Mouse (Mus musculus): ENCODE measurements around the gene Syk. TPM values are rescaled to one million over a fixed set of nuclear protein-coding genes. Genes with fewer than 3 reads are reported as not detected.
A peak's percentile ranks its signal among the peaks of the same experiment; 100 is the strongest.

Syk gene
- polyA plus RNA-seq, 1 experiment from 2014 or later, result 9.6 TPM

- Histone ChIP-seq H3K27me3 (ENCODE audit: control insufficient read depth, insufficient read depth, low read length) (no peaks in the 10 kb centered on the region), H3K4me3 (ENCODE audit: control insufficient read depth in 1 of 2, insufficient read depth in 1 of 2, low read depth in 1 of 2, low read length in 2 of 2) (no peak overlapping the region), H3K9ac (ENCODE audit: low read length) (no peak overlapping the region), H3K36me3 (ENCODE audit: control insufficient read depth, insufficient read depth, low read length) (no peaks in the 10 kb centered on the region), H3K4me2 (ENCODE audit: low read length) (no peak overlapping the region), H3K9me3 (ENCODE audit: control insufficient read depth, low read length) (no peaks in the 10 kb centered on the region), H3K27ac (replicated peaks in 1 of 2; ENCODE audit: control insufficient read depth in 1 of 2, insufficient read depth in 1 of 2, low read depth in 2 of 2, low read length in 2 of 2) (no peak overlapping the region), H3K4me1 (ENCODE audit: control insufficient read depth in 2 of 2, insufficient read depth in 2 of 2, low read length in 2 of 2) (peaks cover 7 to 12% of the 10 kb centered on the region in 2 experiments)
- WGBS, result 69% methylated on average over 11 of the region's 11 CpGs
- no peak for ATAC-seq (ENCODE audit: insufficient number of reproducible peaks, insufficient read depth, low FRiP score, low read depth)
Observed at GRCm38 (mm10) chr13:52571591-52572384, 11.2 kb upstream of the Syk start.

GRCm38 (mm10) chr13:52572451-52573446 is 10.2 kb upstream of the Syk start:
- ATAC-seq (ENCODE audit: insufficient number of reproducible peaks, insufficient read depth, low FRiP score, low read depth), result no peak
- Histone ChIP-seq H3K4me3 (ENCODE audit: control insufficient read depth in 1 of 2, insufficient read depth in 1 of 2, low read depth in 1 of 2, low read length in 2 of 2) (no peak overlapping the region), H3K27ac (replicated peaks in 1 of 2; ENCODE audit: control insufficient read depth in 1 of 2, insufficient read depth in 1 of 2, low read depth in 2 of 2, low read length in 2 of 2) (no peak overlapping the region), H3K9ac (ENCODE audit: low read length) (no peak overlapping the region), H3K36me3 (ENCODE audit: control insufficient read depth, insufficient read depth, low read length) (no peaks in the 10 kb centered on the region), H3K4me1 (ENCODE audit: control insufficient read depth in 2 of 2, insufficient read depth in 2 of 2, low read length in 2 of 2) (peaks cover 14 to 21% of the 10 kb centered on the region in 2 experiments), H3K27me3 (ENCODE audit: control insufficient read depth, insufficient read depth, low read length) (no peaks in the 10 kb centered on the region), H3K9me3 (ENCODE audit: control insufficient read depth, low read length) (no peaks in the 10 kb centered on the region), H3K4me2 (ENCODE audit: low read length) (no peak overlapping the region)
- WGBS, result 73% methylated on average over 9 of the region's 9 CpGs

- Histone ChIP-seq H3K36me3 (ENCODE audit: control insufficient read depth, insufficient read depth, low read length) (no peaks in the 10 kb centered on the region), H3K4me1 (ENCODE audit: control insufficient read depth in 2 of 2, insufficient read depth in 2 of 2, low read length in 2 of 2) (peaks cover 17 to 28% of the 10 kb centered on the region in 2 experiments), H3K27ac (replicated peaks in 1 of 2; ENCODE audit: control insufficient read depth in 1 of 2, insufficient read depth in 1 of 2, low read depth in 2 of 2, low read length in 2 of 2) (no peak overlapping the region), H3K4me3 (ENCODE audit: control insufficient read depth in 1 of 2, insufficient read depth in 1 of 2, low read depth in 1 of 2, low read length in 2 of 2) (no peak overlapping the region), H3K4me2 (ENCODE audit: low read length) (no peak overlapping the region), H3K9me3 (ENCODE audit: control insufficient read depth, low read length) (no peaks in the 10 kb centered on the region), H3K9ac (ENCODE audit: low read length) (no peak overlapping the region), H3K27me3 (ENCODE audit: control insufficient read depth, insufficient read depth, low read length) (no peaks in the 10 kb centered on the region)
- no peak for ATAC-seq (ENCODE audit: insufficient number of reproducible peaks, insufficient read depth, low FRiP score, low read depth)
- 75% methylated on average over 2 of the region's 2 CpGs for WGBS
Observed at GRCm38 (mm10) chr13:52574311-52574710, 8.7 kb upstream of the Syk start.

- H3K36me3 ChIP-seq (ENCODE audit: control insufficient read depth, insufficient read depth, low read length), result no peaks in the 10 kb centered on the region
- ATAC-seq (ENCODE audit: insufficient number of reproducible peaks, insufficient read depth, low FRiP score, low read depth), result no peak
- no peaks in the 10 kb centered on the region for H3K27me3 ChIP-seq (ENCODE audit: control insufficient read depth, insufficient read depth, low read length)
- H3K4me1 ChIP-seq (ENCODE audit: control insufficient read depth in 2 of 2, insufficient read depth in 2 of 2, low read length in 2 of 2), result peaks cover 17 to 28% of the 10 kb centered on the region in 2 experiments
- no peak overlapping the region for H3K27ac ChIP-seq (replicated peaks in 1 of 2; ENCODE audit: control insufficient read depth in 1 of 2, insufficient read depth in 1 of 2, low read depth in 2 of 2, low read length in 2 of 2)
- H3K4me3 ChIP-seq (ENCODE audit: control insufficient read depth in 1 of 2, insufficient read depth in 1 of 2, low read depth in 1 of 2, low read length in 2 of 2), result no peak overlapping the region
- H3K4me2 ChIP-seq (ENCODE audit: low read length), result no peak overlapping the region
- no peak overlapping the region for H3K9ac ChIP-seq (ENCODE audit: low read length)
- WGBS, result 72% methylated on average over 6 of the region's 6 CpGs
- no peaks in the 10 kb centered on the region for H3K9me3 ChIP-seq (ENCODE audit: control insufficient read depth, low read length)
Observed at GRCm38 (mm10) chr13:52575483-52575882, 7.5 kb upstream of the Syk start.

GRCm38 (mm10) chr13:52576021-52576614 is 6.9 kb upstream of the Syk start:
- Histone ChIP-seq H3K27ac (replicated peaks in 1 of 2; ENCODE audit: control insufficient read depth in 1 of 2, insufficient read depth in 1 of 2, low read depth in 2 of 2, low read length in 2 of 2) (no peak overlapping the region; a peak in 1 of 4 replicates), H3K4me2 (ENCODE audit: low read length) (no peak overlapping the region), H3K27me3 (ENCODE audit: control insufficient read depth, insufficient read depth, low read length) (no peaks in the 10 kb centered on the region), H3K4me1 (ENCODE audit: control insufficient read depth in 2 of 2, insufficient read depth in 2 of 2, low read length in 2 of 2) (peaks cover 17 to 28% of the 10 kb centered on the region in 2 experiments), H3K4me3 (ENCODE audit: control insufficient read depth in 1 of 2, insufficient read depth in 1 of 2, low read depth in 1 of 2, low read length in 2 of 2) (no peak overlapping the region), H3K36me3 (ENCODE audit: control insufficient read depth, insufficient read depth, low read length) (no peaks in the 10 kb centered on the region), H3K9ac (ENCODE audit: low read length) (no peak overlapping the region), H3K9me3 (ENCODE audit: control insufficient read depth, low read length) (no peaks in the 10 kb centered on the region)
- no peak for ATAC-seq (ENCODE audit: insufficient number of reproducible peaks, insufficient read depth, low FRiP score, low read depth)
- 25% methylated on average over 7 of the region's 7 CpGs for WGBS

- H3K4me1 ChIP-seq (ENCODE audit: control insufficient read depth in 2 of 2, insufficient read depth in 2 of 2, low read length in 2 of 2), result peaks cover 17 to 28% of the 10 kb centered on the region in 2 experiments
- peak overlapping the region; percentile 38; the same call in 1 of the 2 replicates for H3K9ac ChIP-seq (ENCODE audit: low read length)
- peak overlapping the region; percentile 88 to 95 for H3K27ac ChIP-seq (replicated peaks in 1 of 2; ENCODE audit: control insufficient read depth in 1 of 2, insufficient read depth in 1 of 2, low read depth in 2 of 2, low read length in 2 of 2)
- H3K4me2 ChIP-seq (ENCODE audit: low read length), result peak overlapping the region; percentile 42
- no peak overlapping the region for H3K4me3 ChIP-seq (ENCODE audit: control insufficient read depth in 1 of 2, insufficient read depth in 1 of 2, low read depth in 1 of 2, low read length in 2 of 2)
- no peaks in the 10 kb centered on the region for H3K9me3 ChIP-seq (ENCODE audit: control insufficient read depth, low read length)
- H3K36me3 ChIP-seq (ENCODE audit: control insufficient read depth, insufficient read depth, low read length), result no peaks in the 10 kb centered on the region
- 30% methylated on average over 10 of the region's 10 CpGs for WGBS
- ATAC-seq (ENCODE audit: insufficient number of reproducible peaks, insufficient read depth, low FRiP score, low read depth), result no peak
- H3K27me3 ChIP-seq (ENCODE audit: control insufficient read depth, insufficient read depth, low read length), result no peaks in the 10 kb centered on the region
Observed at GRCm38 (mm10) chr13:52576841-52577240, 6.1 kb upstream of the Syk start.

- 3% methylated on average over 3 of the region's 3 CpGs for WGBS
- Histone ChIP-seq H3K36me3 (ENCODE audit: control insufficient read depth, insufficient read depth, low read length) (no peaks in the 10 kb centered on the region), H3K27ac (replicated peaks in 1 of 2; ENCODE audit: control insufficient read depth in 1 of 2, insufficient read depth in 1 of 2, low read depth in 2 of 2, low read length in 2 of 2) (peak overlapping the region; percentile 88 to 95), H3K4me3 (ENCODE audit: control insufficient read depth in 1 of 2, insufficient read depth in 1 of 2, low read depth in 1 of 2, low read length in 2 of 2) (no peak overlapping the region), H3K4me1 (ENCODE audit: control insufficient read depth in 2 of 2, insufficient read depth in 2 of 2, low read length in 2 of 2) (peaks cover 17 to 28% of the 10 kb centered on the region in 2 experiments), H3K9ac (ENCODE audit: low read length) (peak overlapping the region; percentile 38; the same call in 1 of the 2 replicates), H3K27me3 (ENCODE audit: control insufficient read depth, insufficient read depth, low read length) (no peaks in the 10 kb centered on the region), H3K9me3 (ENCODE audit: control insufficient read depth, low read length) (no peaks in the 10 kb centered on the region), H3K4me2 (ENCODE audit: low read length) (peak overlapping the region; percentile 42)
- no peak for ATAC-seq (ENCODE audit: insufficient number of reproducible peaks, insufficient read depth, low FRiP score, low read depth)
Observed at GRCm38 (mm10) chr13:52577326-52577920, 5.5 kb upstream of the Syk start.

Measured in heart, embryonic 14.5 days (tissue).